Mouse (Mus musculus) midbrain, postnatal 0 days (tissue): ENCODE data around the gene Sh3gl3. TPM values are rescaled to one million over a fixed set of nuclear protein-coding genes. Genes with fewer than 3 reads are reported as not detected.

Experiments used
- ATAC-seq: fragments of 200-750 bp; cut with Nextera tagmentation; 2 replicates; pipeline ENCODE4 v1.8.0; 2017; ENCODE audit warnings: moderate number of reproducible peaks, mild to moderate bottlenecking, moderate TSS enrichment, moderate library complexity; ENCODE audit not compliant: low FRiP score
- DNase-seq: peaks from one replicate; pipeline ENCODE4 v3.0.0-alpha.2; 2015; ENCODE audit warnings: low spot score
- H3K27ac ChIP-seq: fragments of 300-500 bp; sonication (generic); 2 replicates; pipeline ENCODE4 v1.5.1; 2014; ENCODE audit warnings: low read depth, mild to moderate bottlenecking, low read length, mixed read lengths
- H3K27me3 ChIP-seq: fragments of 300-500 bp; sonication (generic); 2 replicates; pipeline ENCODE4 v1.6.1; 2014; ENCODE audit warnings: low read length, control low read depth, mixed read lengths; ENCODE audit not compliant: insufficient read depth
- H3K36me3 ChIP-seq: fragments of 300-500 bp; sonication (generic); 2 replicates; pipeline ENCODE4 v1.6.1; 2014; ENCODE audit warnings: low read length, control low read depth, mixed read lengths; ENCODE audit not compliant: insufficient read depth
- H3K4me1 ChIP-seq: fragments of 300-500 bp; sonication (generic); 2 replicates; pipeline ENCODE4 v1.6.1; 2014; ENCODE audit warnings: mild to moderate bottlenecking, control low read depth, antibody characterized with exemption, low read length, mixed read lengths; ENCODE audit not compliant: insufficient read depth
- H3K4me2 ChIP-seq: fragments of 300-500 bp; sonication (generic); 2 replicates; pipeline ENCODE4 v1.6.1; 2014; ENCODE audit warnings: low read depth, mild to moderate bottlenecking, low read length, mixed read lengths; ENCODE audit not compliant: poor library complexity, severe bottlenecking
- H3K4me3 ChIP-seq: fragments of 300-500 bp; sonication (generic); 2 replicates; pipeline ENCODE4 v1.5.1; 2014; ENCODE audit warnings: low read depth, mild to moderate bottlenecking, low read length, moderate library complexity
- H3K9ac ChIP-seq: fragments of 300-500 bp; sonication (generic); replicated peaks from 2 replicates; pipeline ENCODE4 v1.6.1; 2014; ENCODE audit warnings: mild to moderate bottlenecking, low read length, moderate library complexity, mixed read lengths; ENCODE audit not compliant: poor library complexity, severe bottlenecking
- H3K9me3 ChIP-seq: fragments of 300-500 bp; sonication (generic); 2 replicates; pipeline ENCODE4 v1.6.1; 2016; ENCODE audit warnings: low read length, control low read depth
- CTCF ChIP-seq: IDR thresholded peaks from 2 replicates; pipeline ENCODE4 v1.5.1; 2016; ENCODE audit warnings: antibody characterized with exemption, mild to moderate bottlenecking
- WGBS: fragments of 180-500 bp; shearing (Covaris S2); extraction: QIAGEN DNeasy Blood & Tissue Kit; methylation state at CpG from one replicate; pipeline ENCODE4 v1.1.7; 2014; 5-methylcytosine and 5-hydroxymethylcytosine counted together
- polyA plus RNA-seq: library from polyadenylated mRNA; unstranded; fragments of >200 nt; fragmentation: Nextera tagmentation; extraction: Ambion mirVana; gene quantifications from 2 replicates; pipeline ENCODE4 v1.2.1, GENCODE M21; 2015
- total RNA-seq: library from RNA; depleted of rRNA; stranded (reverse); fragments of >200 nt; gene quantifications from 2 replicates; pipeline ENCODE4 v1.2.3, GENCODE M21; 2014

The Sh3gl3 gene
- total and polyA plus RNA-seq, 2 experiments from 2014 or later: 58.6 to 108 TPM

- Histone ChIP-seq H3K4me3 (no peak overlapping the region), H3K9ac (no peak overlapping the region), H3K4me1 (no peaks in the 10 kb centered on the region), H3K4me2 (no peak overlapping the region), H3K27me3 (no peaks in the 10 kb centered on the region), H3K36me3 (peaks cover 5% of the 10 kb centered on the region; the same call in 1 of the 2 replicates), H3K9me3 (no peaks in the 10 kb centered on the region), H3K27ac (no peak overlapping the region)
- TF ChIP-seq CTCF: no peak
- DNase-seq (no peak), ATAC-seq (no peak)
- 58% methylated on average over 4 of the region's 4 CpGs for WGBS
Measured at GRCm38 (mm10) chr7:82308398-82308797, 134.8 kb downstream of the Sh3gl3 start.

- ATAC-seq: no peak
- Histone ChIP-seq H3K27me3 (no peaks in the 10 kb centered on the region), H3K4me1 (no peaks in the 10 kb centered on the region), H3K4me2 (no peak overlapping the region), H3K27ac (no peak overlapping the region), H3K36me3 (no peaks in the 10 kb centered on the region), H3K4me3 (no peak overlapping the region), H3K9me3 (no peaks in the 10 kb centered on the region), H3K9ac (no peak overlapping the region)
- no peak for TF ChIP-seq CTCF
- DNase-seq: no peak
- WGBS: 89% methylated on average over 12 of the region's 12 CpGs
Measured at GRCm38 (mm10) chr7:82318515-82318914, 144.9 kb downstream of the Sh3gl3 start.

DNA sequence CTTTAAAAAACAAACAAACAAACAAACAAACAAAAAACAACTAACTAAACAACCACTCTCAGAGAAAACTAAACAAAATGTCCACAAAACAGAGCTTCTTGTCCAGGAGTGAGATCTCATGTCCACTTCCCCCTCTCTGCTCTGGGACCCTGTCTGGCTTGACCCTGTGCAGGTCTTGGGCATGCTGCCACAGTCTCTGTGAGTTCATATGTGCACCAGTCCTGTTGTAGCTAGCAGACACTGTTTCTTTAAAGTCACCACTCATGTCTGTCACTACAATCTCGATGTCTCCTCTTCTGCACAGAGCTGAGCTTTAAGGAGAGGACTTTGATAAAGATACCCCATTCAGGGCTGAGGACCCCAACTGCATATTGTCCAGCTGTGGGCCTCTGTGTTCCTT lies 153.0 kb downstream of the Sh3gl3 start:
- 79% methylated on average over 1 of the region's 1 CpGs for WGBS
- Histone ChIP-seq H3K9ac (no peak overlapping the region), H3K36me3 (no peaks in the 10 kb centered on the region), H3K4me2 (no peak overlapping the region), H3K4me3 (no peak overlapping the region), H3K9me3 (no peaks in the 10 kb centered on the region), H3K27ac (no peak overlapping the region), H3K27me3 (no peaks in the 10 kb centered on the region), H3K4me1 (no peaks in the 10 kb centered on the region)
- ATAC-seq (no peak), DNase-seq (no peak)
- TF ChIP-seq CTCF: no peak

DNA sequence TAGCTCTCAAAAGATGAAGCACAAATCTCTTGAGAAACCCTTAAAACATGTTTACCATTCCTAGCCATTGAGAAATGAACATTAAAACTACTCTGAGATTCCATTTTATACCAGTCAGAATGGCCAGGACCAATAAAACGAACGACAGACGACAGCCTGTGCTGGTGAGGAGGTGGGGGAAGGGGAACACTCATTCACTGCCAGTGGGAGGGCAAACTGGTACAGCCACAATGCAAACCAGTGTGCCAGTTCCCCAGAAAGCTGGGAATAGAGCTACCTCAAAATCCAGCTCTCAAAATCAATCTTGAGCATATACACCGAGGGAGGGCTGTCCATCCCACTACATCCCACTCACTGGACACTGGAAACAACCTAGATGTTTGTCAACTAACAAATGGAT lies 153.6 kb downstream of the Sh3gl3 start:
- Histone ChIP-seq H3K27ac (no peak overlapping the region), H3K9me3 (no peaks in the 10 kb centered on the region), H3K9ac (no peak overlapping the region), H3K4me2 (no peak overlapping the region), H3K4me3 (no peak overlapping the region), H3K36me3 (no peaks in the 10 kb centered on the region), H3K27me3 (no peaks in the 10 kb centered on the region), H3K4me1 (no peaks in the 10 kb centered on the region)
- 67% methylated on average over 4 of the region's 4 CpGs for WGBS
- TF ChIP-seq CTCF: no peak
- DNase-seq (no peak), ATAC-seq (no peak)

DNA sequence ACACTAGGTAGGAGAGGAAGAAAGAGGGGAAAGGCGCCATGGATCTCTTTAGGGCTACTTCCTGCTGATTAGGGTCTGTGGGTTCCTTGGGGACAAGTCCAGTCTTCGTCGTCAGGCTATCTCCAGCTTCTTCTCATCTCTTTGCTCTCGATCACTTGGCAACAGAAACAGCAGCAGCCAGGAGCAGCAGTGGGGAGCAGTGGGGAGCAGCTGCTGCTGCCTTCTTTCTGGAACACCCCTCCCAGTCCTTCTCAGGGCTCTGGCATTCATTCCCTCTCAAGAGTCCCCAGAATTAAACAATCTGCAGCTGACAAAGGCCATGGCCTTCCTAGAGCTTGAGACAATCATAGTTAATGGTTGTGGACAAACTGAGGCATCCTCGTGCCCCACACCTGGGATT lies 154.2 kb downstream of the Sh3gl3 start:
- 52% methylated on average over 5 of the region's 5 CpGs for WGBS
- H3K36me3 ChIP-seq: no peaks in the 10 kb centered on the region
- H3K4me1 ChIP-seq: no peaks in the 10 kb centered on the region
- no peaks in the 10 kb centered on the region for H3K27me3 ChIP-seq
- DNase-seq: no peak
- H3K9ac ChIP-seq: no peak overlapping the region
- H3K4me3 ChIP-seq: no peak overlapping the region
- H3K27ac ChIP-seq: no peak overlapping the region
- H3K9me3 ChIP-seq: no peaks in the 10 kb centered on the region
- no peak for ATAC-seq
- H3K4me2 ChIP-seq: no peak overlapping the region
- no peak for TF ChIP-seq CTCF

GRCm38 (mm10) chr7:82329831-82330230 lies 156.2 kb downstream of the Sh3gl3 start:
- no peak overlapping the region for H3K4me3 ChIP-seq
- no peaks in the 10 kb centered on the region for H3K36me3 ChIP-seq
- DNase-seq (no peak), ATAC-seq (no peak)
- H3K27ac ChIP-seq: no peak overlapping the region
- no peak for TF ChIP-seq CTCF
- H3K9me3 ChIP-seq: no peaks in the 10 kb centered on the region
- WGBS: 59% methylated on average over 4 of the region's 4 CpGs
- H3K4me2 ChIP-seq: no peak overlapping the region
- peaks cover 1% of the 10 kb centered on the region; the same call in 1 of the 2 replicates for H3K27me3 ChIP-seq
- H3K4me1 ChIP-seq: no peaks in the 10 kb centered on the region
- no peak overlapping the region for H3K9ac ChIP-seq
